Mouse (Mus musculus) natural killer cell, adult 2 months (primary cell): ENCODE results near the gene Trpm8.

Experiments used
- DNase-seq, 2 experiments: peaks; one replicate each; pipeline ENCODE4 v3.0.0; 2022; ENCODE audit warnings: low spot score in 2 of 2

The Trpm8 gene

GRCm38 (mm10) chr1:88277098-88277817 lies at the start of gene Trpm8, which contains the start of gene Hjurp:
Gene Trpm8 (plus strand): TSS chr1:88277661.
Gene Hjurp (minus strand): TSS chr1:88277633.
- peak; percentile 99 for DNase-seq

GRCm38 (mm10) chr1:88228121-88228520 lies 49.3 kb upstream of the Trpm8 start:
- DNase-seq: no peak

GRCm38 (mm10) chr1:88229566-88229965 lies 47.9 kb upstream of the Trpm8 start:
- DNase-seq: no peak

- no peak for DNase-seq
These were observed 47.5 kb upstream of the Trpm8 start for GRCm38 (mm10) chr1:88229986-88230385.

GRCm38 (mm10) chr1:88230421-88230820 lies 47.0 kb upstream of the Trpm8 start:
- no peak for DNase-seq

GRCm38 (mm10) chr1:88230981-88231802 lies 46.3 kb upstream of the Trpm8 start:
- no peak for DNase-seq

GRCm38 (mm10) chr1:88231803-88232499 lies 45.5 kb upstream of the Trpm8 start:
- no peak for DNase-seq

- DNase-seq: no peak
These were observed 44.6 kb upstream of the Trpm8 start for GRCm38 (mm10) chr1:88232664-88233380.

GRCm38 (mm10) chr1:88233421-88234247 lies 43.8 kb upstream of the Trpm8 start:
- no peak for DNase-seq

- no peak for DNase-seq
These were observed 43.2 kb upstream of the Trpm8 start for GRCm38 (mm10) chr1:88234248-88234610.

GRCm38 (mm10) chr1:88234646-88235045 lies 42.8 kb upstream of the Trpm8 start:
- no peak for DNase-seq

GRCm38 (mm10) chr1:88235046-88235893 lies 42.2 kb upstream of the Trpm8 start:
- DNase-seq: no peak

GRCm38 (mm10) chr1:88235894-88236415 lies 41.5 kb upstream of the Trpm8 start:
- DNase-seq: no peak

- DNase-seq: no peak
These were observed 40.1 kb upstream of the Trpm8 start for GRCm38 (mm10) chr1:88237311-88237710.

- DNase-seq: no peak
These were observed 38.7 kb upstream of the Trpm8 start for GRCm38 (mm10) chr1:88238771-88239170.

- DNase-seq: no peak
These were observed 37.4 kb upstream of the Trpm8 start for GRCm38 (mm10) chr1:88240072-88240471.

GRCm38 (mm10) chr1:88240579-88240978 lies 36.9 kb upstream of the Trpm8 start:
- DNase-seq: no peak

GRCm38 (mm10) chr1:88243861-88244260 lies 33.6 kb upstream of the Trpm8 start:
- DNase-seq: no peak

GRCm38 (mm10) chr1:88245881-88246280 lies 31.6 kb upstream of the Trpm8 start:
- no peak for DNase-seq

- DNase-seq: no peak
These were observed 31.1 kb upstream of the Trpm8 start for GRCm38 (mm10) chr1:88246386-88246785.
